ENCODE assay signal across 8 mouse cellular contexts in the genomic region with DNA sequence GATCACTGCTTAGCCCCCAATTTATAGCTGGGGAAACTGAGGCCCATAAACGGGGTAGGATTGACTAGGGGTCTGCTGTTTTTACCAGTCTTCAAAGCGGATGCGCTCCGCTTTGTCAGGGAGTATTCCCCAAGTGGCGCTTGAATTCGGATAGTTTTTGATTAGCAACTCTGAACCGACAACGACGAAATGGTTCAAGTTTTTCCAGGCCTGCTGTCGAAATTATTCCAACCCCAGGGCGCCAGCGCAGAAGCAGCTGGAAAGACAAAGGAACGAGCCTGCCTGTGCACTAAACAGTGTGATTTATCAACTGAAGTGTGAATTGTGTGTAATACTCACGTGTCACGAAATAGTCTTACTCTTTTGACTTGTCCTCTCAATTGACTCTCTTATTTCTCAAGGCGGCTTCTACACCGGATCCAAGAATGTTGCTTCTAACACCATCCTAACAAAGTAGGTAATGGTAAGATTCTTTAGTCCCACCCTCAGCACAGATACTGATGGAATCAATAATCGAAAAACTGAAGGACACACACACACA. TPM values are rescaled to one million over a fixed set of nuclear protein-coding genes. Genes with fewer than 3 reads are reported as not detected.
A peak's percentile ranks its signal among the peaks of the same experiment; 100 is the strongest.
DNase-seq lines count a peak whose midpoint lies in the region; ATAC-seq and TF ChIP-seq lines count a peak whose summit lies in the region.

TSS of gene Sdc4 (minus strand) at position 428 of the 541 bp plus-strand sequence.

- H3K4me2 ChIP-seq in embryonic facial prominence, embryonic 13.5 days = peak within 1 kb of the TSS; percentile 80
- H3K4me2 ChIP-seq in heart, postnatal 0 days (ENCODE audit: low read depth, low read length) = peak within 1 kb of the TSS; percentile 87
- peak within 1 kb of the TSS; percentile 92 for H3K4me2 ChIP-seq in limb, embryonic 11.5 days (ENCODE audit: low read depth, severe bottlenecking)

- no peak for TF ChIP-seq CTCF in spleen, adult 2 months (IDR thresholded peaks at IDR 0.05; ENCODE audit: extremely low read depth, insufficient read depth, insufficient read length, insufficient replicate concordance)
- no peak for TF ChIP-seq CTCF in heart, postnatal 0 days (IDR thresholded peaks at IDR 0.05; ENCODE audit: low read depth)
- TF ChIP-seq CTCF in olfactory bulb, adult 2 months (IDR thresholded peaks at IDR 0.05; ENCODE audit: insufficient read depth, low read depth, low read length) = no peak

- TF ChIP-seq EP300 in heart, postnatal 0 days (IDR thresholded peaks at IDR 0.05; ENCODE audit: low read depth) = no peak

- H3K36me3 ChIP-seq in spleen, adult 2 months (ENCODE audit: control insufficient read depth, insufficient read depth, low read length) = no peaks in the 10 kb centered on the region
- H3K36me3 ChIP-seq in embryonic facial prominence, embryonic 13.5 days = no peaks in the 10 kb centered on the region; the same call in 1 of the 2 replicates
- H3K36me3 ChIP-seq in heart, postnatal 0 days (replicated peaks; ENCODE audit: control insufficient read depth, insufficient read depth, low read length) = no peaks in the 10 kb centered on the region
- H3K36me3 ChIP-seq in limb, embryonic 11.5 days (ENCODE audit: control insufficient read depth, insufficient read depth, low read length) = no peaks in the 10 kb centered on the region

- WGBS in spleen, adult 2 months = 19% methylated on average over 18 of the region's 18 CpGs
- 9% methylated on average over 18 of the region's 18 CpGs for WGBS in embryonic facial prominence, embryonic 13.5 days
- 17% methylated on average over 18 of the region's 18 CpGs for WGBS in heart, postnatal 0 days
- 8% methylated on average over 18 of the region's 18 CpGs for WGBS in limb, embryonic 11.5 days
- WGBS in olfactory bulb, adult 2 months = 16% methylated on average over 18 of the region's 18 CpGs

- peak within 1 kb of the TSS; percentile 93 for H3K27ac ChIP-seq in spleen, adult 2 months (ENCODE audit: insufficient read depth, low read length)
- peak within 1 kb of the TSS; percentile 85 for H3K27ac ChIP-seq in embryonic facial prominence, embryonic 13.5 days
- H3K27ac ChIP-seq in heart, postnatal 0 days (ENCODE audit: low read depth) = peak within 1 kb of the TSS; percentile 78
- H3K27ac ChIP-seq in limb, embryonic 11.5 days (replicated peaks; ENCODE audit: low read depth, low read length) = no peak within 1 kb of the TSS
- peak within 1 kb of the TSS; percentile 30; the same call in 1 of the 2 replicates for H3K27ac ChIP-seq in olfactory bulb, adult 2 months (ENCODE audit: insufficient read depth, low read depth, low read length)

- TF ChIP-seq POLR2A in spleen, adult 2 months (IDR thresholded peaks at IDR 0.05; ENCODE audit: low read depth, low read length) = no peak
- no peak for TF ChIP-seq POLR2A in olfactory bulb, adult 2 months (IDR thresholded peaks at IDR 0.05; ENCODE audit: insufficient read depth, low read depth, low read length)

- no peaks in the 10 kb centered on the region for H3K9me3 ChIP-seq in embryonic facial prominence, embryonic 13.5 days
- no peaks in the 10 kb centered on the region for H3K9me3 ChIP-seq in heart, postnatal 0 days (replicated peaks; ENCODE audit: control insufficient read depth, low read length)
- H3K9me3 ChIP-seq in limb, embryonic 11.5 days (ENCODE audit: control insufficient read depth, low read length) = no peaks in the 10 kb centered on the region

- peak within 1 kb of the TSS; percentile 89 for H3K9ac ChIP-seq in embryonic facial prominence, embryonic 13.5 days
- H3K9ac ChIP-seq in heart, postnatal 0 days (replicated peaks; ENCODE audit: low read depth, low read length) = peak within 1 kb of the TSS; percentile 67
- peak within 1 kb of the TSS; percentile 78 for H3K9ac ChIP-seq in limb, embryonic 11.5 days (ENCODE audit: low read length)

- no peak for DNase-seq in spleen, adult 2 months (ENCODE audit: low read depth in 1 of 2, low spot score in 2 of 2)
- DNase-seq in spleen, adult 12 weeks (ENCODE audit: low spot score) = no peak
- no peak for DNase-seq in heart, postnatal 0 days (ENCODE audit: low spot score)
- DNase-seq in limb, embryonic 11.5 days (ENCODE audit: low spot score) = no peak
- DNase-seq in frontal cortex, postnatal 25 days (ENCODE audit: low spot score in 2 of 2) = no peak
- no peak for DNase-seq in Muller cell, postnatal 12 days (ENCODE audit: inconsistent ontology term)

- ATAC-seq in embryonic facial prominence, embryonic 13.5 days (ENCODE audit: insufficient number of reproducible peaks, insufficient read depth, low FRiP score, low TSS enrichment, low read depth) = no peak
- ATAC-seq in heart, postnatal 0 days (ENCODE audit: insufficient read depth, low read depth) = no peak
- ATAC-seq in limb, embryonic 11.5 days (ENCODE audit: insufficient number of reproducible peaks, low FRiP score, low TSS enrichment, low read depth) = no peak

- peak within 1 kb of the TSS; percentile 73 for H3K4me3 ChIP-seq in spleen, adult 2 months (ENCODE audit: extremely low read depth, insufficient read depth, insufficient read length)
- H3K4me3 ChIP-seq in embryonic facial prominence, embryonic 13.5 days = peak within 1 kb of the TSS; percentile 76
- H3K4me3 ChIP-seq in heart, postnatal 0 days (ENCODE audit: low read depth, low read length) = peak within 1 kb of the TSS; percentile 68
- H3K4me3 ChIP-seq in limb, embryonic 11.5 days (ENCODE audit: low read depth, low read length) = peak within 1 kb of the TSS; percentile 61
- H3K4me3 ChIP-seq in olfactory bulb, adult 2 months (ENCODE audit: insufficient read depth, low read depth, low read length) = peak within 1 kb of the TSS; percentile 58

- no peaks in the 10 kb centered on the region for H3K27me3 ChIP-seq in spleen, adult 2 months (ENCODE audit: control insufficient read depth, insufficient read depth, low read length)
- no peaks in the 10 kb centered on the region for H3K27me3 ChIP-seq in embryonic facial prominence, embryonic 13.5 days
- H3K27me3 ChIP-seq in heart, postnatal 0 days (ENCODE audit: control insufficient read depth, insufficient read depth, low read length) = peaks cover 43% of the 10 kb centered on the region
- peaks cover 2% of the 10 kb centered on the region; the same call in 1 of the 2 replicates for H3K27me3 ChIP-seq in limb, embryonic 11.5 days (ENCODE audit: control insufficient read depth, insufficient read depth, low read length)

- H3K4me1 ChIP-seq in spleen, adult 2 months (ENCODE audit: control insufficient read depth, insufficient read depth, insufficient read length) = peaks cover 17% of the 10 kb centered on the region; the same call in 1 of the 2 replicates
- peaks cover 48% of the 10 kb centered on the region for H3K4me1 ChIP-seq in embryonic facial prominence, embryonic 13.5 days
- peaks cover 15% of the 10 kb centered on the region; the same call in 1 of the 2 replicates for H3K4me1 ChIP-seq in heart, postnatal 0 days (ENCODE audit: control insufficient read depth, insufficient read depth)
- H3K4me1 ChIP-seq in limb, embryonic 11.5 days (ENCODE audit: control insufficient read depth, insufficient read depth, low read length) = peaks cover 11% of the 10 kb centered on the region
- H3K4me1 ChIP-seq in olfactory bulb, adult 2 months (ENCODE audit: control insufficient read depth, insufficient read depth, low read length) = peaks cover 15% of the 10 kb centered on the region

RNA-seq across cellular contexts. Expression of gene Sdc4, which starts in this region (rescaled TPM):
- 21.0 and 25.0 TPM in 2 replicates for polyA plus RNA-seq in spleen, adult 2 months (2012; rRNA removed)
- 81.5 and 87.8 TPM in 2 replicates for polyA plus RNA-seq in embryonic facial prominence, embryonic 13.5 days (2015; fragmentation: Nextera tagmentation; extraction: Ambion mirVana)
- 42.2 and 46.5 TPM in 2 replicates for total RNA-seq in heart, postnatal 0 days (2014; rRNA removed; ENCODE audit: low replicate concordance)
- 30.4 and 30.7 TPM in 2 replicates for polyA plus RNA-seq in heart, postnatal 0 days (2015; fragmentation: Nextera tagmentation; extraction: Ambion mirVana)
- 22.6 and 23.6 TPM in 2 replicates for polyA plus RNA-seq in limb, embryonic 11.5 days (2014; fragmentation: Nextera tagmentation; extraction: Ambion mirVana)
- polyA plus RNA-seq in olfactory bulb, adult 2 months (2012; ENCODE audit: insufficient read depth, insufficient read length, low replicate concordance, missing spikeins) = 124 TPM in 1 of 2 replicates, not detected in the other
